Mouse (Mus musculus) c-Kit-positive CD71-positive TER-119-negative erythroid progenitor cells, embryonic 14.5 days (primary cell): Measurements from ENCODE around the gene Cemip.
A peak's percentile ranks its signal among the peaks of the same experiment; 100 is the strongest.

ENCODE experiments used
- DNase-seq: peaks from one replicate; pipeline ENCODE4 v3.0.0-alpha.2; 2013; ENCODE audit warnings: low read depth

Gene Cemip

GRCm38 (mm10) chr7:83966047-83966818 lies 120.1 kb downstream of the Cemip start:
- DNase-seq = no peak

GRCm38 (mm10) chr7:83965181-83965580 lies 121.1 kb downstream of the Cemip start:
- DNase-seq = no peak

GRCm38 (mm10) chr7:83952511-83952910 lies 133.8 kb downstream of the Cemip start:
- no peak for DNase-seq

- DNase-seq = no peak
Measured at GRCm38 (mm10) chr7:83951327-83951726, 135.0 kb downstream of the Cemip start.

GRCm38 (mm10) chr7:83949662-83950061 lies 136.6 kb downstream of the Cemip start:
- DNase-seq = no peak

- DNase-seq = no peak
Measured at GRCm38 (mm10) chr7:83948743-83949142, 137.6 kb downstream of the Cemip start.

GRCm38 (mm10) chr7:83941701-83942101 lies 144.6 kb downstream of the Cemip start:
- no peak for DNase-seq

- DNase-seq = no peak
Measured at GRCm38 (mm10) chr7:83940136-83940535, 146.2 kb downstream of the Cemip start.

GRCm38 (mm10) chr7:83939017-83939721 lies 147.1 kb downstream of the Cemip start:
- DNase-seq = no peak

GRCm38 (mm10) chr7:83921637-83922036 lies 164.7 kb downstream of the Cemip start:
- DNase-seq = no peak

GRCm38 (mm10) chr7:83920241-83920640 lies 166.1 kb downstream of the Cemip start:
- no peak for DNase-seq

- DNase-seq = peak; percentile 55
Measured at GRCm38 (mm10) chr7:83914566-83914965, 171.7 kb downstream of the Cemip start.

- DNase-seq = no peak
Measured at GRCm38 (mm10) chr7:83913995-83914394, 172.3 kb downstream of the Cemip start.

GRCm38 (mm10) chr7:83913405-83913932 lies 172.8 kb downstream of the Cemip start:
- DNase-seq = no peak

- no peak for DNase-seq
Measured at GRCm38 (mm10) chr7:83911909-83912308, 174.4 kb downstream of the Cemip start.

- DNase-seq = no peak
Measured at GRCm38 (mm10) chr7:83904831-83905230, 181.5 kb downstream of the Cemip start.

GRCm38 (mm10) chr7:83902296-83903145 lies 183.8 kb downstream of the Cemip start:
- no peak for DNase-seq

- no peak for DNase-seq
Measured at GRCm38 (mm10) chr7:83901425-83901824, 184.9 kb downstream of the Cemip start.

- DNase-seq = no peak
Measured at GRCm38 (mm10) chr7:83900519-83900918, 185.8 kb downstream of the Cemip start.

- DNase-seq = no peak
Measured at GRCm38 (mm10) chr7:83898267-83898666, 188.0 kb downstream of the Cemip start.

GRCm38 (mm10) chr7:83896077-83896740 lies 190.1 kb downstream of the Cemip start:
- no peak for DNase-seq

GRCm38 (mm10) chr7:83894348-83894747 lies 192.0 kb downstream of the Cemip start:
- no peak for DNase-seq
